Mouse (Mus musculus) WW6 (cell line): ENCODE results near the gene Rtkn.
A peak's percentile ranks its signal among the peaks of the same experiment; 100 is the strongest.

Source experiments
- DNase-seq: peaks from one replicate; pipeline ENCODE4 v3.0.0-alpha.2; 2013; ENCODE audit warnings: low read depth, low spot score

Rtkn gene

GRCm38 (mm10) chr6:83172240-83172920 lies 37.1 kb downstream of the Rtkn start:
- no peak for DNase-seq

GRCm38 (mm10) chr6:83175996-83176395 lies 40.7 kb downstream of the Rtkn start:
- no peak for DNase-seq

GRCm38 (mm10) chr6:83179390-83180117 lies 44.3 kb downstream of the Rtkn start:
- DNase-seq, result no peak

GRCm38 (mm10) chr6:83180605-83181004 lies 45.3 kb downstream of the Rtkn start:
- DNase-seq, result no peak

- DNase-seq, result no peak
These were observed 49.7 kb downstream of the Rtkn start for GRCm38 (mm10) chr6:83184858-83185435.

GRCm38 (mm10) chr6:83185895-83186861 lies 50.9 kb downstream of the Rtkn start:
- peak; percentile 34 for DNase-seq

- no peak for DNase-seq
These were observed 51.7 kb downstream of the Rtkn start for GRCm38 (mm10) chr6:83186946-83187345.

- no peak for DNase-seq
These were observed 58.3 kb downstream of the Rtkn start for GRCm38 (mm10) chr6:83193571-83193970.

- DNase-seq, result peak; percentile 34
These were observed 62.2 kb downstream of the Rtkn start for GRCm38 (mm10) chr6:83197345-83198004.
